Mouse (Mus musculus) MEL (cell line): ENCODE measurements around the gene Slc47a1. TPM values are rescaled to one million over a fixed set of nuclear protein-coding genes. Genes with fewer than 3 reads are reported as not detected.

Experiments used
- DNase-seq: peaks from one replicate; pipeline ENCODE4 v3.0.0; 2011; ENCODE audit warnings: low read depth, low spot score
- H3K27ac ChIP-seq: 2 replicates; pipeline ENCODE4 v1.5.1; 2012; ENCODE audit warnings: low read depth, mild to moderate bottlenecking, control low read depth, low read length, moderate library complexity; ENCODE audit not compliant: control insufficient read depth
- H3K27me3 ChIP-seq, 2 experiments: fragments of 150-350 bp in 1 of 2; sonication (generic) in 1 of 2; 2 replicates each; pipeline ENCODE4 v1.6.1; 2012; ENCODE audit warnings: low read length in 2 of 2, mild to moderate bottlenecking in 2 of 2, improper control_type of control experiment in 1 of 2, moderate library complexity in 1 of 2; ENCODE audit not compliant: insufficient read depth in 2 of 2, control insufficient read depth in 1 of 2
- H3K36me3 ChIP-seq, 2 experiments: 2 replicates each; pipeline ENCODE4 v1.6.1; 2012 to 2014; ENCODE audit warnings: low read length in 2 of 2, improper control_type of control experiment in 1 of 2, inconsistent platforms in 1 of 2, mild to moderate bottlenecking in 1 of 2; ENCODE audit not compliant: insufficient read depth in 2 of 2, control insufficient read depth in 1 of 2
- H3K4me1 ChIP-seq, 2 experiments: fragments of 150-350 bp in 1 of 2; sonication (generic) in 1 of 2; 2 replicates each; pipeline ENCODE4 v1.6.1; 2012; ENCODE audit warnings: low read length in 2 of 2, improper control_type of control experiment in 1 of 2, mild to moderate bottlenecking in 1 of 2; ENCODE audit not compliant: insufficient read depth in 2 of 2, control insufficient read depth in 1 of 2
- H3K4me3 ChIP-seq, 2 experiments: fragments of 150-350 bp in 1 of 2; sonication (generic) in 1 of 2; 2 replicates each; pipeline ENCODE4 v1.5.1; 2012; ENCODE audit warnings: low read depth in 2 of 2, low read length in 2 of 2, mild to moderate bottlenecking in 2 of 2, moderate library complexity in 2 of 2, control low read depth in 1 of 2, improper control_type of control experiment in 1 of 2; ENCODE audit not compliant: control insufficient read depth in 1 of 2, insufficient read depth in 1 of 2
- H3K79me2 ChIP-seq: 2 replicates; pipeline ENCODE4 v1.6.1; 2012; ENCODE audit warnings: mild to moderate bottlenecking, low read length, moderate library complexity; ENCODE audit not compliant: control insufficient read depth, poor library complexity, insufficient read depth
- H3K9ac ChIP-seq: 2 replicates; pipeline ENCODE4 v1.6.1; 2012; ENCODE audit warnings: low read depth, mild to moderate bottlenecking, control low read depth, low read length, moderate library complexity; ENCODE audit not compliant: control insufficient read depth, poor library complexity, severe bottlenecking
- H3K9me3 ChIP-seq: fragments of 150-350 bp; sonication (generic); replicated peaks from 2 replicates; pipeline ENCODE4 v1.6.1; 2012; ENCODE audit warnings: mild to moderate bottlenecking, low read length, improper control_type of control experiment, moderate library complexity; ENCODE audit not compliant: insufficient read depth
- BHLHE40 ChIP-seq: IDR thresholded peaks from 2 replicates; pipeline ENCODE4 v1.6.1; 2012; ENCODE audit warnings: low read depth, mild to moderate bottlenecking, inconsistent platforms, low read length, improper control_type of control experiment, borderline replicate concordance
- CHD1 ChIP-seq: IDR thresholded peaks from 2 replicates; pipeline ENCODE4 v1.6.1; 2012; ENCODE audit warnings: low read depth, mild to moderate bottlenecking, inconsistent platforms, low read length, improper control_type of control experiment
- CHD2 ChIP-seq: IDR thresholded peaks from 2 replicates; pipeline ENCODE4 v1.6.1; 2011; ENCODE audit warnings: low read length, improper control_type of control experiment
- EP300 ChIP-seq, 2 experiments: IDR thresholded peaks; 2 replicates each; pipeline ENCODE4 v1.6.1; 2011; ENCODE audit warnings: improper control_type of control experiment in 2 of 2, low read length in 2 of 2, low read depth in 1 of 2, mild to moderate bottlenecking in 1 of 2
- ETS1 ChIP-seq: IDR thresholded peaks from 2 replicates; pipeline ENCODE4 v1.6.1; 2012; ENCODE audit warnings: low read depth, mild to moderate bottlenecking, inconsistent platforms, low read length, improper control_type of control experiment, moderate library complexity
- GABPA ChIP-seq: IDR thresholded peaks from 2 replicates; pipeline ENCODE4 v1.6.1; 2012; ENCODE audit warnings: low read depth, mild to moderate bottlenecking, inconsistent platforms, low read length, improper control_type of control experiment, moderate library complexity
- GATA1 ChIP-seq: IDR thresholded peaks from 2 replicates; pipeline ENCODE4 v1.6.1; 2011; ENCODE audit warnings: low read depth, low read length, improper control_type of control experiment
- HCFC1 ChIP-seq: IDR thresholded peaks from 2 replicates; pipeline ENCODE4 v1.6.1; 2012; ENCODE audit warnings: low read depth, mild to moderate bottlenecking, inconsistent platforms, low read length, improper control_type of control experiment, moderate library complexity
- JUND ChIP-seq: IDR thresholded peaks from 2 replicates; pipeline ENCODE4 v1.6.1; 2011; ENCODE audit warnings: low read depth, mild to moderate bottlenecking, improper control_type of control experiment, low read length
- KAT2A ChIP-seq: conservative IDR thresholded peaks from 2 replicates; pipeline ENCODE4 v1.6.1; 2012; ENCODE audit warnings: low read depth, low read length, improper control_type of control experiment, inconsistent platforms
- MAZ ChIP-seq: IDR thresholded peaks from 2 replicates; pipeline ENCODE4 v1.6.1; 2012; ENCODE audit warnings: low read depth, mild to moderate bottlenecking, inconsistent platforms, low read length, improper control_type of control experiment
- MEF2A ChIP-seq: IDR thresholded peaks from 2 replicates; pipeline ENCODE4 v1.6.1; 2014; ENCODE audit warnings: low read depth, mild to moderate bottlenecking, inconsistent platforms, low read length, improper control_type of control experiment; ENCODE audit not compliant: poor library complexity, insufficient replicate concordance, severe bottlenecking; ENCODE audit errors: extremely low read depth
- NELFE ChIP-seq: IDR thresholded peaks from 2 replicates; pipeline ENCODE4 v1.6.1; 2011; ENCODE audit warnings: low read depth, low read length, improper control_type of control experiment
- NRF1 ChIP-seq: IDR thresholded peaks from 2 replicates; pipeline ENCODE4 v1.6.1; 2014; ENCODE audit warnings: low read depth, mild to moderate bottlenecking, inconsistent platforms, low read length, improper control_type of control experiment, moderate library complexity; ENCODE audit not compliant: poor library complexity, insufficient read depth, severe bottlenecking
- POLR2A ChIP-seq, 2 experiments: IDR thresholded peaks; 2 replicates each; pipeline ENCODE4 v1.6.1; 2011 to 2012; ENCODE audit warnings: low read length in 2 of 2, mild to moderate bottlenecking in 2 of 2, control low read depth in 1 of 2, improper control_type of control experiment in 1 of 2, low read depth in 1 of 2, moderate library complexity in 1 of 2; ENCODE audit not compliant: control insufficient read depth in 1 of 2, insufficient read depth in 1 of 2, poor library complexity in 1 of 2
- SMC3 ChIP-seq: IDR thresholded peaks from 2 replicates; pipeline ENCODE4 v1.6.1; 2011; ENCODE audit warnings: low read depth, low read length, improper control_type of control experiment
- TAL1 ChIP-seq: IDR thresholded peaks from 2 replicates; pipeline ENCODE4 v1.6.1; 2012; ENCODE audit warnings: mild to moderate bottlenecking, inconsistent platforms, low read length, moderate library complexity, mixed read lengths
- TBP ChIP-seq: IDR thresholded peaks from 2 replicates; pipeline ENCODE4 v1.8.0; 2011; ENCODE audit warnings: low read depth, low read length, improper control_type of control experiment
- TCF12 ChIP-seq: IDR thresholded peaks from 2 replicates; pipeline ENCODE4 v1.6.1; 2014; ENCODE audit warnings: low read depth, mild to moderate bottlenecking, inconsistent platforms, low read length, improper control_type of control experiment, moderate library complexity
- USF1 ChIP-seq: IDR thresholded peaks from 2 replicates; pipeline ENCODE4 v1.6.1; 2014; ENCODE audit warnings: low read depth, mild to moderate bottlenecking, inconsistent platforms, low read length, improper control_type of control experiment, moderate library complexity
- ZKSCAN1 ChIP-seq: IDR thresholded peaks from 2 replicates; pipeline ENCODE4 v1.6.1; 2012; ENCODE audit warnings: low read depth, mild to moderate bottlenecking, inconsistent platforms, low read length, improper control_type of control experiment, moderate library complexity
- ZMIZ1 ChIP-seq: IDR thresholded peaks from 2 replicates; pipeline ENCODE4 v1.6.1; 2012; ENCODE audit warnings: low read depth, mild to moderate bottlenecking, inconsistent platforms, low read length, improper control_type of control experiment, moderate library complexity
- polyA plus RNA-seq, 2 experiments: library from polyadenylated mRNA; stranded (reverse) in 1 of 2; unstranded in 1 of 2; fragments of >175 nt in 1 of 2; fragments of >200 nt in 1 of 2; gene quantifications; 2 replicates each; pipeline versions ENCODE4 v1.2.1 to v1.2.4; 2012; ENCODE audit warnings: low replicate concordance in 2 of 2, low read depth in 1 of 2; ENCODE audit not compliant: insufficient read length in 2 of 2, insufficient read depth in 1 of 2, missing spikeins in 1 of 2
- total RNA-seq: library from RNA; depleted of rRNA; stranded (reverse); fragments of 300-350 nt; gene quantifications from 2 replicates; pipeline ENCODE4 v1.2.3, GENCODE M21; 2012

Slc47a1 gene
- total and polyA plus RNA-seq, 3 experiments = 0.04 TPM; not detected in 2

- Histone ChIP-seq H3K4me3 (no peak overlapping the region), H3K27ac (no peak overlapping the region), H3K4me1 (no peaks in the 10 kb centered on the region; a peak in 2 of 4 replicates), H3K36me3 (no peaks in the 10 kb centered on the region), H3K27me3 (peaks cover 0 to 10% of the 10 kb centered on the region in 2 experiments; a peak in 2 of 4 replicates), H3K79me2 (no peaks in the 10 kb centered on the region), H3K9ac (no peak overlapping the region), H3K9me3 (no peaks in the 10 kb centered on the region)
- no peak for DNase-seq
- no peak for TF ChIP-seq TBP
- TF ChIP-seq ZMIZ1 = no peak
- TF ChIP-seq SMC3 = no peak
- TF ChIP-seq JUND = no peak
- TF ChIP-seq TAL1 = no peak
- TF ChIP-seq HCFC1 = no peak
- TF ChIP-seq CHD1 = no peak
- TF ChIP-seq KAT2A = no peak
- TF ChIP-seq ETS1 = no peak
- TF ChIP-seq ZKSCAN1 = no peak
- TF ChIP-seq CHD2 = no peak
- TF ChIP-seq MEF2A = no peak
- TF ChIP-seq EP300 (IDR thresholded peaks at IDR 0.05; ENCODE audit: low read depth in 1 of 2, low read length in 2 of 2) = no peak
These were observed 36.2 kb downstream of the Slc47a1 start for GRCm38 (mm10) chr11:61341971-61342370.

GRCm38 (mm10) chr11:61341233-61341632 lies 36.9 kb downstream of the Slc47a1 start:
- TF ChIP-seq POLR2A (IDR thresholded peaks at IDR 0.05; ENCODE audit: control insufficient read depth in 1 of 2, insufficient read depth in 1 of 2, low read depth in 1 of 2, low read length in 2 of 2, poor library complexity in 1 of 2) (no peak), TCF12 (no peak), GABPA (no peak), GATA1 (no peak), BHLHE40 (no peak), MAZ (no peak), NRF1 (no peak), USF1 (no peak), CHD2 (no peak), ETS1 (no peak), EP300 (IDR thresholded peaks at IDR 0.05; ENCODE audit: low read depth in 1 of 2, low read length in 2 of 2) (no peak), NELFE (no peak)
- no peaks in the 10 kb centered on the region for H3K36me3 ChIP-seq
- H3K9ac ChIP-seq = no peak overlapping the region
- H3K27ac ChIP-seq = no peak overlapping the region
- no peaks in the 10 kb centered on the region; a peak in 2 of 4 replicates for H3K4me1 ChIP-seq
- no peaks in the 10 kb centered on the region for H3K9me3 ChIP-seq
- no peak overlapping the region for H3K4me3 ChIP-seq
- H3K79me2 ChIP-seq = no peaks in the 10 kb centered on the region
- peaks cover 0 to 8% of the 10 kb centered on the region in 2 experiments; a peak in 2 of 4 replicates for H3K27me3 ChIP-seq
- DNase-seq = no peak
